Mouse (Mus musculus): ENCODE results near the gene Cd4. TPM values are rescaled to one million over a fixed set of nuclear protein-coding genes. Genes with fewer than 3 reads are reported as not detected.

The Cd4 gene
- polyA plus RNA-seq, 1 experiment from 2014 or later = not detected

GRCm38 (mm10) chr6:124856916-124857839 is 30.8 kb downstream of the Cd4 start, which contains the start of gene P3h3:
Gene P3h3, minus strand, starts transcription at chr6:124857752.
- WGBS = 1% methylated on average over 86 of the region's 86 CpGs
- no peaks in the 10 kb centered on the region for H3K36me3 ChIP-seq (ENCODE audit: control insufficient read depth, insufficient read depth, low read length)
- no peaks in the 10 kb centered on the region for H3K27me3 ChIP-seq (ENCODE audit: control insufficient read depth, insufficient read depth, low read length)
- DNase-seq (ENCODE audit: low spot score) = peak; percentile 95
- peak within 1 kb of the TSS; percentile 80 for H3K4me3 ChIP-seq (ENCODE audit: low read depth, low read length)
- H3K4me2 ChIP-seq (ENCODE audit: low read depth, severe bottlenecking) = peak within 1 kb of the TSS; percentile 79
- ATAC-seq (ENCODE audit: insufficient number of reproducible peaks, low FRiP score, low TSS enrichment, low read depth) = peak; percentile 83
- H3K4me1 ChIP-seq (ENCODE audit: control insufficient read depth, insufficient read depth, low read length) = peaks cover 28% of the 10 kb centered on the region
- H3K27ac ChIP-seq (replicated peaks; ENCODE audit: low read depth, low read length) = peak within 1 kb of the TSS; percentile 98
- peak within 1 kb of the TSS; percentile 98 for H3K9ac ChIP-seq (ENCODE audit: low read length)
- no peaks in the 10 kb centered on the region for H3K9me3 ChIP-seq (ENCODE audit: control insufficient read depth, low read length)

GRCm38 (mm10) chr6:124856321-124856720 is 31.7 kb downstream of the Cd4 start:
- no peaks in the 10 kb centered on the region for H3K36me3 ChIP-seq (ENCODE audit: control insufficient read depth, insufficient read depth, low read length)
- H3K4me2 ChIP-seq (ENCODE audit: low read depth, severe bottlenecking) = peak overlapping the region; percentile 79
- H3K9ac ChIP-seq (ENCODE audit: low read length) = peak overlapping the region; percentile 98
- peak overlapping the region; percentile 89 for H3K27ac ChIP-seq (replicated peaks; ENCODE audit: low read depth, low read length)
- WGBS = 3% methylated on average over 14 of the region's 14 CpGs
- peak overlapping the region; percentile 80 for H3K4me3 ChIP-seq (ENCODE audit: low read depth, low read length)
- H3K4me1 ChIP-seq (ENCODE audit: control insufficient read depth, insufficient read depth, low read length) = peaks cover 22% of the 10 kb centered on the region
- H3K27me3 ChIP-seq (ENCODE audit: control insufficient read depth, insufficient read depth, low read length) = no peaks in the 10 kb centered on the region
- DNase-seq (ENCODE audit: low spot score) (peak; percentile 83), ATAC-seq (ENCODE audit: insufficient number of reproducible peaks, low FRiP score, low TSS enrichment, low read depth) (peak; percentile 55)
- no peaks in the 10 kb centered on the region for H3K9me3 ChIP-seq (ENCODE audit: control insufficient read depth, low read length)

- 0 out of 2 replicates have a peak overlapping the region, but pooled peaks have one; percentile 1 for H3K4me3 ChIP-seq (ENCODE audit: low read depth, low read length)
- no peak overlapping the region; the same call in 1 of the 2 replicates for H3K9ac ChIP-seq (ENCODE audit: low read length)
- DNase-seq (ENCODE audit: low spot score) = no peak
- ATAC-seq (ENCODE audit: insufficient number of reproducible peaks, low FRiP score, low TSS enrichment, low read depth) = no peak
- no peaks in the 10 kb centered on the region for H3K36me3 ChIP-seq (ENCODE audit: control insufficient read depth, insufficient read depth, low read length)
- no peak overlapping the region for H3K4me2 ChIP-seq (ENCODE audit: low read depth, severe bottlenecking)
- no peaks in the 10 kb centered on the region for H3K27me3 ChIP-seq (ENCODE audit: control insufficient read depth, insufficient read depth, low read length)
- H3K9me3 ChIP-seq (ENCODE audit: control insufficient read depth, low read length) = no peaks in the 10 kb centered on the region
- no peak overlapping the region for H3K27ac ChIP-seq (replicated peaks; ENCODE audit: low read depth, low read length)
- WGBS = 74% methylated on average over 12 of the region's 12 CpGs
- peaks cover 16% of the 10 kb centered on the region for H3K4me1 ChIP-seq (ENCODE audit: control insufficient read depth, insufficient read depth, low read length)
Observed at GRCm38 (mm10) chr6:124854647-124855046, 33.4 kb downstream of the Cd4 start.

- peaks cover 2% of the 10 kb centered on the region; the same call in 1 of the 2 replicates for H3K36me3 ChIP-seq (ENCODE audit: control insufficient read depth, insufficient read depth, low read length)
- 42% methylated on average over 8 of the region's 8 CpGs for WGBS
Observed at GRCm38 (mm10) chr6:124850535-124850934, 37.5 kb downstream of the Cd4 start.

GRCm38 (mm10) chr6:124847305-124847704 is 40.7 kb downstream of the Cd4 start:
- H3K4me3 ChIP-seq (ENCODE audit: low read depth, low read length) = no peak overlapping the region
- DNase-seq (ENCODE audit: low spot score) (peak; percentile 99), ATAC-seq (ENCODE audit: insufficient number of reproducible peaks, low FRiP score, low TSS enrichment, low read depth) (peak; percentile 37)
- H3K4me2 ChIP-seq (ENCODE audit: low read depth, severe bottlenecking) = no peak overlapping the region
- H3K4me1 ChIP-seq (ENCODE audit: control insufficient read depth, insufficient read depth, low read length) = no peaks in the 10 kb centered on the region
- H3K36me3 ChIP-seq (ENCODE audit: control insufficient read depth, insufficient read depth, low read length) = peaks cover 2% of the 10 kb centered on the region; the same call in 1 of the 2 replicates
- 11% methylated on average over 9 of the region's 9 CpGs for WGBS
- no peaks in the 10 kb centered on the region for H3K9me3 ChIP-seq (ENCODE audit: control insufficient read depth, low read length)
- no peaks in the 10 kb centered on the region for H3K27me3 ChIP-seq (ENCODE audit: control insufficient read depth, insufficient read depth, low read length)
- H3K9ac ChIP-seq (ENCODE audit: low read length) = no peak overlapping the region
- no peak overlapping the region for H3K27ac ChIP-seq (replicated peaks; ENCODE audit: low read depth, low read length)

More at GRCm38 (mm10) chr6:124850535-124850934, 37.5 kb downstream of the Cd4 start:
- no peak overlapping the region for H3K9ac ChIP-seq (ENCODE audit: low read length)
- ATAC-seq (ENCODE audit: insufficient number of reproducible peaks, low FRiP score, low TSS enrichment, low read depth) (no peak), DNase-seq (ENCODE audit: low spot score) (no peak)
- H3K9me3 ChIP-seq (ENCODE audit: control insufficient read depth, low read length) = no peaks in the 10 kb centered on the region
- no peaks in the 10 kb centered on the region for H3K4me1 ChIP-seq (ENCODE audit: control insufficient read depth, insufficient read depth, low read length)
- H3K27me3 ChIP-seq (ENCODE audit: control insufficient read depth, insufficient read depth, low read length) = no peaks in the 10 kb centered on the region
- H3K4me2 ChIP-seq (ENCODE audit: low read depth, severe bottlenecking) = no peak overlapping the region
- H3K27ac ChIP-seq (replicated peaks; ENCODE audit: low read depth, low read length) = no peak overlapping the region
- H3K4me3 ChIP-seq (ENCODE audit: low read depth, low read length) = no peak overlapping the region

- no peak for ATAC-seq (ENCODE audit: insufficient number of reproducible peaks, low FRiP score, low TSS enrichment, low read depth)
- H3K4me2 ChIP-seq (ENCODE audit: low read depth, severe bottlenecking) = no peak within 1 kb of the TSS; the same call in 1 of the 2 replicates
Observed at GRCm38 (mm10) chr6:124840241-124841167, 47.5 kb downstream of the Cd4 start, which contains the start of gene Gnb3. Gene Gnb3, minus strand, starts transcription at chr6:124840275.

GRCm38 (mm10) chr6:124839805-124840204 is 48.2 kb downstream of the Cd4 start:
- Histone ChIP-seq H3K9ac (ENCODE audit: low read length) (peak overlapping the region; percentile 1; the same call in 1 of the 2 replicates), H3K4me1 (ENCODE audit: control insufficient read depth, insufficient read depth, low read length) (peaks cover 29% of the 10 kb centered on the region), H3K4me3 (ENCODE audit: low read depth, low read length) (0 out of 2 replicates have a peak overlapping the region, but pooled peaks have one; percentile 2), H3K4me2 (ENCODE audit: low read depth, severe bottlenecking) (no peak overlapping the region; the same call in 1 of the 2 replicates), H3K9me3 (ENCODE audit: control insufficient read depth, low read length) (no peaks in the 10 kb centered on the region), H3K27ac (replicated peaks; ENCODE audit: low read depth, low read length) (no peak overlapping the region), H3K36me3 (ENCODE audit: control insufficient read depth, insufficient read depth, low read length) (peaks cover 2% of the 10 kb centered on the region; the same call in 1 of the 2 replicates), H3K27me3 (ENCODE audit: control insufficient read depth, insufficient read depth, low read length) (no peaks in the 10 kb centered on the region)
- WGBS = 9% methylated on average over 8 of the region's 8 CpGs
- no peak for ATAC-seq (ENCODE audit: insufficient number of reproducible peaks, low FRiP score, low TSS enrichment, low read depth)
- no peak for DNase-seq (ENCODE audit: low spot score)

More at GRCm38 (mm10) chr6:124840241-124841167, 47.5 kb downstream of the Cd4 start, which contains the start of gene Gnb3:
- Histone ChIP-seq H3K4me3 (ENCODE audit: low read depth, low read length) (0 out of 2 replicates have a peak within 1 kb of the TSS, but pooled peaks have one; percentile 2), H3K27ac (replicated peaks; ENCODE audit: low read depth, low read length) (no peak within 1 kb of the TSS), H3K9me3 (ENCODE audit: control insufficient read depth, low read length) (no peaks in the 10 kb centered on the region), H3K9ac (ENCODE audit: low read length) (peak within 1 kb of the TSS; percentile 1; the same call in 1 of the 2 replicates), H3K36me3 (ENCODE audit: control insufficient read depth, insufficient read depth, low read length) (peaks cover 2% of the 10 kb centered on the region; the same call in 1 of the 2 replicates), H3K4me1 (ENCODE audit: control insufficient read depth, insufficient read depth, low read length) (peaks cover 24% of the 10 kb centered on the region), H3K27me3 (ENCODE audit: control insufficient read depth, insufficient read depth, low read length) (no peaks in the 10 kb centered on the region)
- WGBS = 30% methylated on average over 15 of the region's 15 CpGs
- no peak for DNase-seq (ENCODE audit: low spot score)

Measured in limb, embryonic 11.5 days (tissue).